Mouse (Mus musculus) kidney, adult 2 months (tissue): ENCODE data around the gene Olfr1339. TPM values are rescaled to one million over a fixed set of nuclear protein-coding genes. Genes with fewer than 3 reads are reported as not detected.

Experiments used
- DNase-seq: peaks from one replicate; pipeline ENCODE4 v3.0.0; 2021
- H3K27ac ChIP-seq: fragments of 200-500 bp; 2 replicates; pipeline ENCODE4 v1.5.1; 2012; ENCODE audit warnings: low read depth, low read length, control low read depth, inconsistent platforms; ENCODE audit not compliant: insufficient read depth
- H3K27me3 ChIP-seq: fragments of 200-500 bp; replicated peaks from 2 replicates; pipeline ENCODE4 v1.6.1; 2012; ENCODE audit warnings: mild to moderate bottlenecking, moderate library complexity, low read length, inconsistent platforms; ENCODE audit not compliant: control insufficient read depth, insufficient read depth
- H3K36me3 ChIP-seq: fragments of 200-500 bp; 2 replicates; pipeline ENCODE4 v1.6.1; 2012; ENCODE audit warnings: mild to moderate bottlenecking, moderate library complexity, low read length, inconsistent platforms; ENCODE audit not compliant: control insufficient read depth, insufficient read depth
- H3K4me1 ChIP-seq: fragments of 200-500 bp; 2 replicates; pipeline ENCODE4 v1.6.1; 2011; ENCODE audit warnings: low read length; ENCODE audit not compliant: control insufficient read depth, insufficient read depth
- H3K4me3 ChIP-seq: fragments of 200-500 bp; 2 replicates; pipeline ENCODE4 v1.5.1; 2011; ENCODE audit warnings: mild to moderate bottlenecking, low read depth, low read length, control low read depth; ENCODE audit not compliant: insufficient read depth
- CTCF ChIP-seq: fragments of 200-500 bp; conservative IDR thresholded peaks from 2 replicates; pipeline ENCODE4 v1.5.1; 2011; ENCODE audit warnings: low read depth, mild to moderate bottlenecking, control low read depth, low read length, moderate library complexity, mixed read lengths; ENCODE audit not compliant: insufficient read depth, insufficient read length
- POLR2A ChIP-seq: fragments of 200-500 bp; IDR thresholded peaks from one replicate; pipeline ENCODE4 v1.6.1; 2011; ENCODE audit warnings: low read depth, low read length, control low read depth
- WGBS: fragments of 180-500 bp; shearing (Covaris S2); methylation state at CpG from one replicate; pipeline ENCODE4 v1.1.7; 2018; 5-methylcytosine and 5-hydroxymethylcytosine counted together
- polyA plus RNA-seq: library from polyadenylated mRNA; depleted of rRNA; stranded (reverse); fragments of >200 nt; gene quantifications from 2 replicates; pipeline ENCODE4 v1.2.3, GENCODE M21; 2012; rRNA removed

The Olfr1339 gene
- polyA plus RNA-seq, 1 experiment: not detected

GRCm38 (mm10) chr4:118719838-118720237, 12.1 kb upstream of the Olfr1339 start, which contains the start of gene Olfr1340:
Gene Olfr1340, plus strand, starts transcription at chr4:118720138.
- no peak for DNase-seq

GRCm38 (mm10) chr4:118721742-118722483, 10.1 kb upstream of the Olfr1339 start:
- WGBS: 57% methylated on average over 10 of the region's 10 CpGs
- peak; percentile 5 for DNase-seq

More at GRCm38 (mm10) chr4:118719838-118720237, 12.1 kb upstream of the Olfr1339 start, which contains the start of gene Olfr1340:
- Histone ChIP-seq H3K4me3 (no peak within 1 kb of the TSS), H3K27ac (no peak within 1 kb of the TSS), H3K36me3 (no peaks in the 10 kb centered on the region), H3K4me1 (no peaks in the 10 kb centered on the region), H3K27me3 (no peaks in the 10 kb centered on the region)
- no peak for TF ChIP-seq CTCF
- TF ChIP-seq POLR2A: no peak

GRCm38 (mm10) chr4:118739574-118739973, 7.6 kb downstream of the Olfr1339 start:
- TF ChIP-seq CTCF (no peak), POLR2A (no peak)
- no peaks in the 10 kb centered on the region for H3K4me1 ChIP-seq
- H3K36me3 ChIP-seq: no peaks in the 10 kb centered on the region
- no peak for DNase-seq
- no peak overlapping the region for H3K27ac ChIP-seq
- no peak overlapping the region for H3K4me3 ChIP-seq
- 61% methylated on average over 3 of the region's 3 CpGs for WGBS
- H3K27me3 ChIP-seq: no peaks in the 10 kb centered on the region; the same call in 1 of the 2 replicates

More at GRCm38 (mm10) chr4:118721742-118722483, 10.1 kb upstream of the Olfr1339 start:
- Histone ChIP-seq H3K36me3 (no peaks in the 10 kb centered on the region), H3K4me1 (no peaks in the 10 kb centered on the region), H3K27ac (no peak overlapping the region), H3K4me3 (no peak overlapping the region), H3K27me3 (no peaks in the 10 kb centered on the region)
- TF ChIP-seq CTCF (no peak), POLR2A (no peak)

GRCm38 (mm10) chr4:118740988-118741698, 9.2 kb downstream of the Olfr1339 start:
- Histone ChIP-seq H3K27ac (no peak overlapping the region), H3K4me3 (no peak overlapping the region), H3K4me1 (no peaks in the 10 kb centered on the region), H3K36me3 (no peaks in the 10 kb centered on the region), H3K27me3 (no peaks in the 10 kb centered on the region; the same call in 1 of the 2 replicates)
- TF ChIP-seq POLR2A: no peak
- TF ChIP-seq CTCF: no peak
- WGBS: 9% methylated on average over 11 of the region's 11 CpGs
- DNase-seq: no peak

GRCm38 (mm10) chr4:118741881-118742280, 9.9 kb downstream of the Olfr1339 start:
- TF ChIP-seq CTCF (no peak), POLR2A (no peak)

GRCm38 (mm10) chr4:118758637-118759036, 26.7 kb downstream of the Olfr1339 start, which contains the start of gene Olfr1338:
Gene Olfr1338, minus strand, starts transcription at chr4:118758737.
- no peak for DNase-seq
- no peak within 1 kb of the TSS for H3K27ac ChIP-seq
- H3K4me1 ChIP-seq: no peaks in the 10 kb centered on the region
- TF ChIP-seq POLR2A: no peak
- TF ChIP-seq CTCF: no peak
- H3K4me3 ChIP-seq: no peak within 1 kb of the TSS
- 78% methylated on average over 1 of the region's 1 CpGs for WGBS
- no peaks in the 10 kb centered on the region for H3K36me3 ChIP-seq
- no peaks in the 10 kb centered on the region for H3K27me3 ChIP-seq

More at GRCm38 (mm10) chr4:118741881-118742280, 9.9 kb downstream of the Olfr1339 start:
- 16% methylated on average over 16 of the region's 16 CpGs for WGBS
- H3K27me3 ChIP-seq: no peaks in the 10 kb centered on the region; the same call in 1 of the 2 replicates
- DNase-seq: no peak
- no peak overlapping the region for H3K27ac ChIP-seq
- no peaks in the 10 kb centered on the region for H3K4me1 ChIP-seq
- H3K36me3 ChIP-seq: no peaks in the 10 kb centered on the region
- no peak overlapping the region for H3K4me3 ChIP-seq

- Histone ChIP-seq H3K27me3 (no peaks in the 10 kb centered on the region), H3K27ac (no peak within 1 kb of the TSS), H3K36me3 (no peaks in the 10 kb centered on the region), H3K4me1 (no peaks in the 10 kb centered on the region), H3K4me3 (no peak within 1 kb of the TSS)
- 79% methylated on average over 2 of the region's 2 CpGs for WGBS
- TF ChIP-seq POLR2A: no peak
- no peak for DNase-seq
These were observed 50.5 kb downstream of the Olfr1339 start, which contains the start of gene Olfr1337 for GRCm38 (mm10) chr4:118782486-118782885. Gene Olfr1337, minus strand, starts transcription at chr4:118782586.

Other genes with a start within 250 kb of the Olfr1339 start
- 44.5 and 51.8 TPM in 2 replicates for gene Tie1, start 242.1 kb upstream of the Olfr1339 start, polyA plus RNA-seq
- gene 2610528J11Rik, start 205.2 kb upstream of the Olfr1339 start, polyA plus RNA-seq: 166 and 182 TPM in 2 replicates
- gene Tmem125, start 188.1 kb upstream of the Olfr1339 start, polyA plus RNA-seq: 30.3 and 44.7 TPM in 2 replicates
- gene Cfap57, start 111.4 kb upstream of the Olfr1339 start, polyA plus RNA-seq: 0.06 and 0.08 TPM in 2 replicates
- gene Ebna1bp2, start 111.4 kb upstream of the Olfr1339 start, polyA plus RNA-seq: 24.0 and 29.4 TPM in 2 replicates
- gene Olfr62, start 73.2 kb upstream of the Olfr1339 start, polyA plus RNA-seq: not detected in 2 replicates
- not detected in 2 replicates for gene Olfr1342, start 39.4 kb upstream of the Olfr1339 start, polyA plus RNA-seq
- gene Olfr1341, start 28.7 kb upstream of the Olfr1339 start, polyA plus RNA-seq: not detected in 2 replicates
- not detected in 2 replicates for gene Olfr1340, start 12.0 kb upstream of the Olfr1339 start, polyA plus RNA-seq
- not detected in 2 replicates for gene Olfr1338, start 26.6 kb downstream of the Olfr1339 start, polyA plus RNA-seq
- gene Olfr1337, start 50.4 kb downstream of the Olfr1339 start, polyA plus RNA-seq: not detected in 2 replicates
- not detected in 2 replicates for gene Olfr1335, start 77.8 kb downstream of the Olfr1339 start, polyA plus RNA-seq
- not detected in 2 replicates for gene Olfr1333, start 104.1 kb downstream of the Olfr1339 start, polyA plus RNA-seq
- not detected in 2 replicates for gene Olfr1331, start 132.5 kb downstream of the Olfr1339 start, polyA plus RNA-seq
- gene Olfr1330, start 156.4 kb downstream of the Olfr1339 start, polyA plus RNA-seq: not detected in 2 replicates
- gene Olfr1329, start 185.3 kb downstream of the Olfr1339 start, polyA plus RNA-seq: not detected in 2 replicates
- gene Olfr1328, start 206.4 kb downstream of the Olfr1339 start, polyA plus RNA-seq: not detected in 2 replicates
- gene Lao1, start 229.4 kb downstream of the Olfr1339 start, polyA plus RNA-seq: not detected in 2 replicates